Mouse (Mus musculus): ENCODE measurements around the gene Fnbp1. TPM values are rescaled to one million over a fixed set of nuclear protein-coding genes. Genes with fewer than 3 reads are reported as not detected.

The Fnbp1 gene
- polyA plus RNA-seq, 1 experiment from 2014 or later, result 30.5 TPM

DNA sequence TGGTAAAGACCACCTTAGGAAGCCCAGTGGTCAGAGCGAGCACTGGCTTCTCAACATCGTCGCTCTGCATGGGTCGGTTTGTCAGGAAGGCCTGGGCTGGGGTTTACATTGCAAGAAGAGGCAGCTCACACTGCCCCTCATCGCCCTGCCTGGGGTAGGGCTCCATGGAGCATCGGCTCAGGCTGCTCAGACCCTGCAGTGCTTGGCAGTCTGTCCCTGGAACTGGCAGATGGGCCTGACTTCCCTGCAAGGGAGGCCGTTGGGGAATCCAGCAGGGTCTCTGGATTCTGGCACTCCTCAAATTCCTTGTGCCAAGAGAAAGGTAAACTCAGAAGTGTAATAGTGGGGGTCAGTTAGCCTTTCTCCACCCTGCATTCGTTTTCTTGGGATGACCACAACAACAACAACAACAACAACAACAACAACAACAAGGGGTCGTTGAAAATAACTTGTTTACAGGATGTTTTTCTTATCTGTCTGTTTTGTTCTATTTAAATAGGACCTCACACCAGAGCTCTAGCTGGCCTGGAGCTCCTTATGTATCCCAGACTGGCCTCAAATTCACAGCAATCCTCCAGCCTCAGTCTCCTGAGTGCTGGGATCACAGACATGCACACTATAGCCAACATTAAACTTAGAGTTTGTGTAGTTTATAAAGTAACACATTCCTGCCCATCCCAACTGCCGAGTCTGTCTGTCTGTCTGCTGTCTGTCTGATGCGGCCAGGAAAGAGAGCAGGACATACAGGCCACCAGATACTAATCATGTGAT, 75.6 kb downstream of the Fnbp1 start:
- no peaks in the 10 kb centered on the region for H3K27me3 ChIP-seq
- no peaks in the 10 kb centered on the region for H3K9me3 ChIP-seq (replicated peaks)
- peaks cover 35% of the 10 kb centered on the region for H3K4me1 ChIP-seq
- peak overlapping the region; percentile 96 for H3K27ac ChIP-seq (replicated peaks)
- 77% methylated on average over 11 of the region's 11 CpGs for WGBS
- H3K4me3 ChIP-seq (replicated peaks), result no peak overlapping the region
- no peak overlapping the region for H3K4me2 ChIP-seq (replicated peaks)
- no peak overlapping the region for H3K9ac ChIP-seq
- H3K36me3 ChIP-seq, result peaks cover 6% of the 10 kb centered on the region; the same call in 1 of the 2 replicates
- no peak for ATAC-seq (ENCODE audit: insufficient number of reproducible peaks, low FRiP score, low TSS enrichment, low read depth)

GRCm38 (mm10) chr2:31061868-31062628, 79.8 kb downstream of the Fnbp1 start:
- H3K9me3 ChIP-seq (replicated peaks), result no peaks in the 10 kb centered on the region
- no peaks in the 10 kb centered on the region for H3K27me3 ChIP-seq
- H3K4me1 ChIP-seq, result peaks cover 13% of the 10 kb centered on the region
- no peak overlapping the region for H3K27ac ChIP-seq (replicated peaks)
- no peak overlapping the region for H3K4me2 ChIP-seq (replicated peaks)
- ATAC-seq (ENCODE audit: insufficient number of reproducible peaks, low FRiP score, low TSS enrichment, low read depth), result no peak
- no peak overlapping the region for H3K9ac ChIP-seq
- H3K36me3 ChIP-seq, result peaks cover 18% of the 10 kb centered on the region
- WGBS, result 89% methylated on average over 10 of the region's 10 CpGs
- H3K4me3 ChIP-seq (replicated peaks), result no peak overlapping the region

DNA sequence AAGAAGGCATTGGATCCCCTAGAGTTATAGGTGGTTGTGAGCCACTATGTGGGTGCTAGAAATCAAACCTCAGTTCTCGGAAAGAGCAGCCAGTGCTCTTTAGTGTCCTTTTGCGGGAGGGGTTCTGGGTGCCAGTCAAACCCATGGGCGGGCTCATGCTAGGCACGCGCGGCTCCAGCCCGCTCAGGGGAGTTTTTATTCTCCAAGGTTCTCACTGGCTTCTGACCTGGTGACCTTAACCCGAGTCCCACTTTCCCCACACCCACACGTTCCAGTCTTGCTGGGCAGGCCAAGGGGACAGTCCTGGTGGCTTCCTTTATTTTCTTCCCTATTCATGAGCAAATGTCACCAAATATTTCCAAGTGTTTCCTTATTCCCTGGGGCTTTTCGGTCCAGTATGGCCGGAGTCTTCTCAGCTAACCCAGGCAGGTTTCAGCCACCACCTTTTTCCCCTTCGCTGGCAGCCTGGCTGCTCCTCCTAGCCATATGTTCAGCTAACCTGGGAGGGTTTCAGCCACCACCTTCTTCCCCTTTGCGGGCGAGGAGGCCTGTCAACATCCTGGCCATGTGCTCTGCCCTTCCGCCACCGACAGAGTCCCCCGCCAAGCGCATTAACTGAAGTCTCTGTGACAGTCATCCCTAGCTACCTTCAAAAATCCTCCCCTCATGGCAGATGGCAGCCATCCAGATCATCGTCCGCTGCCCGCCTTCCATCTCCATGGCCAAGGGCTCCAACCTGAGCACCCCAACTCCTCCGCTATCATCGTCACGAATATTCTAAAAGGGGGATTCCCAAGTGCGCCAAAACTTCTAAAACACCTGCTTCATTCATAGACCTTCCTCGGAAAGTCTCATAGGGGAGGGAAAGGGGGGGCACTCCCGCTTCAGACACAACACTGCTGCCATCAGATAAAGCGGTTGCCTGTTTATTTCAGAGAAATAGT, 80.7 kb downstream of the Fnbp1 start:
- peaks cover 28% of the 10 kb centered on the region for H3K36me3 ChIP-seq
- WGBS, result 85% methylated on average over 28 of the region's 28 CpGs
- no peak overlapping the region for H3K4me3 ChIP-seq (replicated peaks)

DNA sequence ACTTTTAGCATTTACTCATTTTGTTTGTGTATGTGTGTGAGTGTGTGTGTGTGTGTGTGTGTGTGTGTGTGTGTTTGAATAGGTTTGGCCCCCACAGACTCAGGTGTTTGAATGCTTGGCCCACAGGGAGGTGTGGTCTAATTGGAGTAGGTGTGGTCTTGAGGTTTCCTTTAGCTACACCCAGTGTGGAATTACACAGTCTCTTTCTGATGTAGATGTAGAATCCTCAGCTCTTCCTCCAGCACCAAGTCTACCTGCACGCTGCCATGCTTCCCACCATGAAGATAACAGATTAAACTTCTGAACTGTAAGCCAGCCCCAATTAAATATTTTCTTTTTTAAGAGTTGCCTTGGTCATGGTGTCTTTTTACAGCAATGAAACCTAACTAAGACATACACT, 81.5 kb downstream of the Fnbp1 start:
- H3K4me1 ChIP-seq, result no peaks in the 10 kb centered on the region
- peaks cover 36% of the 10 kb centered on the region for H3K36me3 ChIP-seq
- 92% methylated on average over 1 of the region's 1 CpGs for WGBS
- H3K4me2 ChIP-seq (replicated peaks), result no peak overlapping the region
- ATAC-seq (ENCODE audit: insufficient number of reproducible peaks, low FRiP score, low TSS enrichment, low read depth), result no peak
- no peak overlapping the region for H3K4me3 ChIP-seq (replicated peaks)
- no peaks in the 10 kb centered on the region for H3K27me3 ChIP-seq
- H3K9me3 ChIP-seq (replicated peaks), result no peaks in the 10 kb centered on the region
- no peak overlapping the region for H3K27ac ChIP-seq (replicated peaks)
- H3K9ac ChIP-seq, result no peak overlapping the region

More for the DNA sequence above, 80.7 kb downstream of the Fnbp1 start:
- Histone ChIP-seq H3K4me2 (replicated peaks) (no peak overlapping the region), H3K27me3 (no peaks in the 10 kb centered on the region), H3K4me1 (peaks cover 3% of the 10 kb centered on the region; the same call in 1 of the 2 replicates), H3K9ac (no peak overlapping the region), H3K27ac (replicated peaks) (no peak overlapping the region), H3K9me3 (replicated peaks) (no peaks in the 10 kb centered on the region)
- ATAC-seq (ENCODE audit: insufficient number of reproducible peaks, low FRiP score, low TSS enrichment, low read depth), result no peak

GRCm38 (mm10) chr2:31058443-31058842, 83.4 kb downstream of the Fnbp1 start:
- ATAC-seq (ENCODE audit: insufficient number of reproducible peaks, low FRiP score, low TSS enrichment, low read depth), result no peak
- H3K4me2 ChIP-seq (replicated peaks), result no peak overlapping the region
- H3K9ac ChIP-seq, result no peak overlapping the region
- H3K4me1 ChIP-seq, result no peaks in the 10 kb centered on the region
- H3K4me3 ChIP-seq (replicated peaks), result no peak overlapping the region
- H3K27me3 ChIP-seq, result no peaks in the 10 kb centered on the region
- no peaks in the 10 kb centered on the region for H3K9me3 ChIP-seq (replicated peaks)
- H3K36me3 ChIP-seq, result peaks cover 50% of the 10 kb centered on the region
- 76% methylated on average over 4 of the region's 4 CpGs for WGBS
- no peak overlapping the region for H3K27ac ChIP-seq (replicated peaks)

DNA sequence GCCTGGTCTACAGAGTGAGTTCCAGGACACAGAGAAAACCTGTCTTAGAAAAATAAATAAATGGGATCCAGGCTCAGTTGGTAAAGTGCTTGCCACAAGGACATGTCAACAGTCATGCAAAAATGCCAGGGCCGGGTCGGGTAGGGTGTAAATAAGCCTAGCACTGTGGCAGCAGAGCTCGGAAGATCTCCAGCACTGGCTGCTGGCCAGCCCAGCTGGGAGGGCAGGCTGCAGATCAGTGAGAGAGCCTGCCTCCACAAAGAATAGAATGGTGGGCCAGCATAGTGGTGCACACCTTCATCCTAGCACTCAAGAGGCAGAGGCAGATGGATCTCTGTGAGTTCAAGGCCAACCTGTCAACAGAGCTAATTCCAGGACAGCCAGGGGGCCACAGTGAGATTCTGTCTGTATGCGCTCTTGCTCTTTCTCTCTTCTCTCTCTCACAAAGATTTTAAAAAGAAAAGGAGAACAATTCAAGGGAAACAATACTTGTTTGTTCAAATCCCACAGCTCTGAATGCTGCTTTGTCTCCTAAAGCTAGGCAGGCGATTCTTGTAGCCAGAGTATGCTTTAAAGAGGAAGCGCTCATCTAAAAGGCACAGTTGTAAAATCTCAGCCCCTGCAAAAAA, 84.1 kb downstream of the Fnbp1 start:
- peaks cover 58% of the 10 kb centered on the region for H3K36me3 ChIP-seq

GRCm38 (mm10) chr2:31056070-31056469, 85.7 kb downstream of the Fnbp1 start:
- no peak overlapping the region for H3K9ac ChIP-seq
- H3K9me3 ChIP-seq (replicated peaks), result no peaks in the 10 kb centered on the region
- H3K36me3 ChIP-seq, result peaks cover 74% of the 10 kb centered on the region
- no peaks in the 10 kb centered on the region for H3K27me3 ChIP-seq
- whole genome bisulfite sequencing, result 99% methylated on average over 3 of the region's 3 CpGs
- no peak for ATAC-seq (ENCODE audit: insufficient number of reproducible peaks, low FRiP score, low TSS enrichment, low read depth)
- H3K27ac ChIP-seq (replicated peaks), result no peak overlapping the region
- H3K4me2 ChIP-seq (replicated peaks), result no peak overlapping the region
- H3K4me3 ChIP-seq (replicated peaks), result no peak overlapping the region
- no peaks in the 10 kb centered on the region for H3K4me1 ChIP-seq

More for the DNA sequence above, 84.1 kb downstream of the Fnbp1 start:
- H3K9ac ChIP-seq, result no peak overlapping the region
- 68% methylated on average over 6 of the region's 6 CpGs for WGBS
- no peak overlapping the region for H3K4me2 ChIP-seq (replicated peaks)
- H3K27ac ChIP-seq (replicated peaks), result no peak overlapping the region
- H3K4me3 ChIP-seq (replicated peaks), result no peak overlapping the region
- ATAC-seq (ENCODE audit: insufficient number of reproducible peaks, low FRiP score, low TSS enrichment, low read depth), result no peak
- H3K27me3 ChIP-seq, result no peaks in the 10 kb centered on the region
- no peaks in the 10 kb centered on the region for H3K4me1 ChIP-seq
- no peaks in the 10 kb centered on the region for H3K9me3 ChIP-seq (replicated peaks)

DNA sequence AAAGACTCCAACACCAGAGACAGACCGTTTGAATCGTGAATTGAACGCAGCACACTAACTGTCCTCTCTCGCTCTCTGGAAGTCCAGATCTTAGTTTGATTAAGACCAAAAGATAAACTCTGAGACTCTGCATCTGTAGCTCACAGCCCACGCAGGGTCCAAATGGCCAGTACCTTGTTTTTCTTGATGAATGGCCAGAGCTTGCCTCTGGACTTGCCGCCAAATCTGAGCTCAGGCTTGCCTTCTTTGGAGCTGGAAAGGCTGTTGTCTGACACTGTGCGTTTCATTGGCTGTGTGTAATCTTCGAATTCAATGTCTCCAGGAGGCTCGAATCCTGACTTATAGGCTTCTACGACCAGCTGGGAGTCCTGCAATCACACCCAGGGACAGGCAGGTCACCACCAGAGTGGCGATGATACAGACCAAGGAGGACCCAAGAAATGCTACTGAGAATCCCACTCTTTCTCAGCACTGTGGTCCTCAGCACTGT, 87.9 kb downstream of the Fnbp1 start:
- no peaks in the 10 kb centered on the region for H3K4me1 ChIP-seq
- H3K4me3 ChIP-seq (replicated peaks), result no peak overlapping the region
- H3K27me3 ChIP-seq, result no peaks in the 10 kb centered on the region
- no peaks in the 10 kb centered on the region for H3K9me3 ChIP-seq (replicated peaks)
- no peak for ATAC-seq (ENCODE audit: insufficient number of reproducible peaks, low FRiP score, low TSS enrichment, low read depth)
- WGBS, result 89% methylated on average over 11 of the region's 11 CpGs
- H3K36me3 ChIP-seq, result peaks cover 85% of the 10 kb centered on the region
- H3K4me2 ChIP-seq (replicated peaks), result no peak overlapping the region
- H3K9ac ChIP-seq, result no peak overlapping the region
- no peak overlapping the region for H3K27ac ChIP-seq (replicated peaks)

- ATAC-seq (ENCODE audit: insufficient number of reproducible peaks, low FRiP score, low TSS enrichment, low read depth), result no peak
- Histone ChIP-seq H3K4me2 (replicated peaks) (no peak overlapping the region), H3K27ac (replicated peaks) (no peak overlapping the region), H3K36me3 (peaks cover 82% of the 10 kb centered on the region), H3K4me3 (replicated peaks) (no peak overlapping the region), H3K9me3 (replicated peaks) (no peaks in the 10 kb centered on the region), H3K4me1 (no peaks in the 10 kb centered on the region), H3K9ac (no peak overlapping the region), H3K27me3 (no peaks in the 10 kb centered on the region)
- 94% methylated on average over 13 of the region's 13 CpGs for WGBS
Measured at GRCm38 (mm10) chr2:31053426-31053825, 88.4 kb downstream of the Fnbp1 start.

DNA sequence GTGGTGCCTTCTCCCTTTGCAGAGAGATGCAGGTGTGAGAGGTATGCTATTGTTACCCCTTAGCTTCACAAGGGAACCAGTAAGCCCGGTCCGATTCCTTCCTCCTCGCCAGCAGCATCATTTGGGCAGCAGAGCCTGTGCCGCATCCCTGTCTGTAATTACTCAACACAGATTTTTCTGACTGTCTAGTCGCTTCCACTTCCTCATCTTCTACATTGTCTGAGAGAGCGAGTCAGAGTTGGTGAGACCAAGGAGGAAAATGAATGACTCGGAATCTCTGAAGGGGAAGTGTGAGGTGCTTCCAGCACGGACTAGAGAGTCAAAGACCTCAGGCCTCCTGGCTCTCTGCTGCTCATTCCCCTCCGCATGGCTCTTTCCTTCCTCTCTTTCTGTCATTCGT, 89.4 kb downstream of the Fnbp1 start:
- H3K9ac ChIP-seq, result no peak overlapping the region
- no peaks in the 10 kb centered on the region for H3K4me1 ChIP-seq
- H3K36me3 ChIP-seq, result peaks cover 80% of the 10 kb centered on the region
- no peak overlapping the region for H3K27ac ChIP-seq (replicated peaks)
- H3K9me3 ChIP-seq (replicated peaks), result no peaks in the 10 kb centered on the region
- no peak for ATAC-seq (ENCODE audit: insufficient number of reproducible peaks, low FRiP score, low TSS enrichment, low read depth)
- no peak overlapping the region for H3K4me2 ChIP-seq (replicated peaks)
- no peaks in the 10 kb centered on the region for H3K27me3 ChIP-seq
- WGBS, result 86% methylated on average over 10 of the region's 10 CpGs
- no peak overlapping the region for H3K4me3 ChIP-seq (replicated peaks)
